8 mouse cellular contexts compared by ENCODE assay signal in the genomic region with DNA sequence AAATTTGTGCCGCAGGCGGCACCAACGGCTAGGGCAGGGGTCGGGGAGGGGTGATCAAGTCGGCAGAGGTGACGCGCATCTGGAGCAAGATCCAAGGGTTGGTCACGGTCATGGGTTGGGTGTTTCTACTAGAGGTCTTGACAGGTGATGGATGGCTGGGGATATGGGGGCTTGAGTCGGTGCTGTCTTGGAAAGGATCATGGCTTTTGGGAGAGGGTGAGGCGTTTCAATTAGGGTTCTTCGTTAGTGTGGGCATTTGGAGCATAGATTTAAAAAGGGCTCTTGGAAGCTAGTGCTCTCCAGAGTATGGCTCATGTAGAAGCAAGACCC. TPM values are rescaled to one million over a fixed set of nuclear protein-coding genes. Genes with fewer than 3 reads are reported as not detected.
DNase-seq lines count a peak whose midpoint lies in the region; ATAC-seq and TF ChIP-seq lines count a peak whose summit lies in the region.

No protein-coding gene starts in this region.

- peaks cover 14% of the 10 kb centered on the region; the same call in 1 of the 2 replicates for H3K79me2 ChIP-seq in macrophage (ENCODE audit: inconsistent target)

- intact Hi-C loops in heart, postnatal 25 days (cut with DNase I): no loop called here

- H3K36me3 ChIP-seq in heart, embryonic 15.5 days: no peaks in the 10 kb centered on the region; the same call in 1 of the 2 replicates
- H3K36me3 ChIP-seq in G1E (replicated peaks) (peaks cover 37% of the 10 kb centered on the region), macrophage (ENCODE audit: inconsistent target) (no peaks in the 10 kb centered on the region)
- H3K36me3 ChIP-seq in forebrain, postnatal 0 days (ENCODE audit: insufficient read depth): 0 out of 2 replicates have a peak, but pooled peaks cover 2% of the 10 kb centered on the region

- H3K4me2 ChIP-seq in heart, embryonic 15.5 days: peak overlapping the region; percentile 73
- H3K4me2 ChIP-seq in forebrain, postnatal 0 days (ENCODE audit: low read depth): peak overlapping the region; percentile 56

- TF ChIP-seq CTCF in G1E (IDR thresholded peaks at IDR 0.05; ENCODE audit: low read depth, low read length): no peak
- no peak for TF ChIP-seq CTCF in forebrain, postnatal 0 days (IDR thresholded peaks at IDR 0.05; ENCODE audit: low read depth)

- H3K27ac ChIP-seq in heart, embryonic 15.5 days: peak overlapping the region; percentile 91
- peak overlapping the region; percentile 85; the same call in 1 of the 2 replicates for H3K27ac ChIP-seq in forebrain, postnatal 0 days (ENCODE audit: low read depth, low read length)
- H3K27ac ChIP-seq in macrophage: peak overlapping the region; percentile 84

- H3K9ac ChIP-seq in heart, embryonic 15.5 days: peak overlapping the region; percentile 59
- H3K9ac ChIP-seq in forebrain, postnatal 0 days: peak overlapping the region; percentile 62

- H3K9me3 ChIP-seq in heart, embryonic 15.5 days (replicated peaks): no peaks in the 10 kb centered on the region
- no peaks in the 10 kb centered on the region for H3K9me3 ChIP-seq in G1E (replicated peaks)
- H3K9me3 ChIP-seq in forebrain, postnatal 0 days (ENCODE audit: low read length): no peaks in the 10 kb centered on the region

- no peak for DNase-seq in heart, postnatal 25 days (ENCODE audit: low spot score)
- DNase-seq in G1E (ENCODE audit: low spot score): no peak
- DNase-seq in forebrain, postnatal 0 days: no peak
- DNase-seq in layer of hippocampus, adult 18-20 months (ENCODE audit: low spot score in 2 of 2): no peak
- DNase-seq in cerebellum, postnatal 10 days: no peak
- DNase-seq in right cerebral cortex, postnatal 14 days: no peak

- peak overlapping the region; percentile 69 for H3K4me3 ChIP-seq in heart, embryonic 15.5 days
- peak overlapping the region; percentile 76 for H3K4me3 ChIP-seq in G1E (ENCODE audit: low read depth, low read length)
- H3K4me3 ChIP-seq in forebrain, postnatal 0 days (ENCODE audit: low read depth, low read length): peak overlapping the region; percentile 46
- H3K4me3 ChIP-seq in macrophage (ENCODE audit: inconsistent target): peak overlapping the region; percentile 67

- peaks cover 4% of the 10 kb centered on the region for H3K4me1 ChIP-seq in heart, embryonic 15.5 days (replicated peaks)
- H3K4me1 ChIP-seq in G1E (ENCODE audit: insufficient read depth, low read depth, low read length): peaks cover 17% of the 10 kb centered on the region
- H3K4me1 ChIP-seq in forebrain, postnatal 0 days (ENCODE audit: insufficient read depth): no peaks in the 10 kb centered on the region

- no peaks in the 10 kb centered on the region for H3K27me3 ChIP-seq in heart, embryonic 15.5 days
- H3K27me3 ChIP-seq in G1E (ENCODE audit: insufficient read depth, low read length): no peaks in the 10 kb centered on the region
- no peaks in the 10 kb centered on the region for H3K27me3 ChIP-seq in forebrain, postnatal 0 days (ENCODE audit: insufficient read depth, low read length)

- WGBS in heart, embryonic 15.5 days: 12% methylated on average over 11 of the region's 11 CpGs
- 29% methylated on average over 11 of the region's 11 CpGs for WGBS in forebrain, postnatal 0 days
- WGBS in macrophage (ENCODE audit: missing documents): 54% methylated on average over 8 of the region's 11 CpGs

- no peak for ATAC-seq in heart, embryonic 15.5 days (replicated peaks; ENCODE audit: insufficient number of reproducible peaks, insufficient read depth, low FRiP score, low read depth)
- ATAC-seq in G1E (ENCODE audit: extremely low read depth, insufficient number of reproducible peaks, low FRiP score, poor library complexity, severe bottlenecking): no peak
- peak; percentile 16; the same call in 1 of the 2 replicates for ATAC-seq in forebrain, postnatal 0 days

RNA-seq across cellular contexts. Expression of a gene that starts 0.2 kb away (rescaled TPM):
- polyA plus RNA-seq in heart, embryonic 15.5 days (2015; fragmentation: Nextera tagmentation; extraction: Ambion mirVana): 1.2 TPM in 1 of 2 replicates, not detected in the other
- under 1 TPM in 1 of 2 experiments, not detected in 1; 0.42 TPM for total RNA-seq in heart, postnatal 25 days (2021)
- total RNA-seq in G1E (2014; fragmentation: Nextera tagmentation) (not detected in 2 replicates), G1E (2017) (0.44 TPM in 1 of 2 replicates, not detected in the other)
- polyA plus RNA-seq in G1E (2012) (1.1 and 2.0 TPM in 2 replicates), macrophage (2018) (not detected in 3 replicates)
- 0.76 and 1.2 TPM in 2 replicates for total RNA-seq in forebrain, postnatal 0 days (2014; rRNA removed)
- polyA plus RNA-seq in forebrain, postnatal 0 days (2015; fragmentation: Nextera tagmentation; extraction: Ambion mirVana): 0.91 TPM in 1 of 2 replicates, not detected in the other
- total RNA-seq in macrophage (2018; cell fraction: chromatin; rRNA removed): not detected
- total RNA-seq in macrophage (2018; cell fraction: cytosol; rRNA removed): under 1 TPM in 2 of 26 experiments, not detected in 24; 0.29 to 0.37 TPM
- total RNA-seq in macrophage (2018; cell fraction: nucleus; rRNA removed): not detected
- total RNA-seq in layer of hippocampus, adult 18-20 months (2021): under 1 TPM in 1 of 2 experiments, not detected in 1; 0.41 TPM

RNA-seq across cellular contexts. Expression of a gene that starts 6.0 kb away (rescaled TPM):
- 30.5 and 39.4 TPM in 2 replicates for polyA plus RNA-seq in heart, embryonic 15.5 days (2015; fragmentation: Nextera tagmentation; extraction: Ambion mirVana)
- total RNA-seq in heart, postnatal 25 days (2021): 1 to 10 TPM; 6.5 to 6.9 TPM
- total RNA-seq in G1E (2014; fragmentation: Nextera tagmentation) (22.6 and 34.0 TPM in 2 replicates), G1E (2017) (5.0 and 5.7 TPM in 2 replicates)
- polyA plus RNA-seq in G1E (2012) (10.8 and 12.0 TPM in 2 replicates), macrophage (2018) (7.2 to 12.3 TPM (median 7.3 TPM) in 3 replicates)
- 87.2 and 89.6 TPM in 2 replicates for total RNA-seq in forebrain, postnatal 0 days (2014; rRNA removed)
- 139 TPM in 2 replicates for polyA plus RNA-seq in forebrain, postnatal 0 days (2015; fragmentation: Nextera tagmentation; extraction: Ambion mirVana)
- 1 to 10 TPM in 3 of 26 experiments, under 1 TPM in 3, not detected in 20; 0.54 to 8.8 (median 0.99) TPM for total RNA-seq in macrophage (2018; cell fraction: chromatin; rRNA removed)
- total RNA-seq in macrophage (2018; cell fraction: cytosol; rRNA removed): 10 to 100 TPM in 10 of 26 experiments, 1 to 10 TPM in 16; 5.8 to 13.0 (median 9.4) TPM
- total RNA-seq in macrophage (2018; cell fraction: nucleus; rRNA removed): 1 to 10 TPM; 1.2 to 7.5 (median 2.4) TPM
- total RNA-seq in layer of hippocampus, adult 18-20 months (2021): 100 to 1,000 TPM in 1 of 2 experiments, 10 to 100 TPM in 1; 97.3 to 100 TPM

RNA-seq across cellular contexts. Expression of a gene that starts 8.1 kb away (rescaled TPM):
- polyA plus RNA-seq in heart, embryonic 15.5 days (2015; fragmentation: Nextera tagmentation; extraction: Ambion mirVana): 25.4 and 33.7 TPM in 2 replicates
- 10 to 100 TPM; 34.4 to 44.8 TPM for total RNA-seq in heart, postnatal 25 days (2021)
- total RNA-seq in G1E (2014; fragmentation: Nextera tagmentation) (25.1 and 36.1 TPM in 2 replicates), G1E (2017) (27.9 and 30.8 TPM in 2 replicates)
- polyA plus RNA-seq in G1E (2012) (10.8 and 11.4 TPM in 2 replicates), macrophage (2018) (9.5 to 25.3 TPM (median 21.1 TPM) in 3 replicates)
- 29.0 and 32.2 TPM in 2 replicates for total RNA-seq in forebrain, postnatal 0 days (2014; rRNA removed)
- polyA plus RNA-seq in forebrain, postnatal 0 days (2015; fragmentation: Nextera tagmentation; extraction: Ambion mirVana): 30.8 and 31.5 TPM in 2 replicates
- total RNA-seq in macrophage (2018; cell fraction: chromatin; rRNA removed): 10 to 100 TPM in 24 of 26 experiments, 1 to 10 TPM in 2; 9.4 to 76.2 (median 31.1) TPM
- total RNA-seq in macrophage (2018; cell fraction: cytosol; rRNA removed): 10 to 100 TPM in 23 of 26 experiments, 1 to 10 TPM in 3; 9.4 to 26.5 (median 13.8) TPM
- total RNA-seq in macrophage (2018; cell fraction: nucleus; rRNA removed): 10 to 100 TPM in 23 of 26 experiments, 1 to 10 TPM in 3; 6.8 to 45.1 (median 14.4) TPM
- total RNA-seq in layer of hippocampus, adult 18-20 months (2021): 10 to 100 TPM; 61.6 to 67.4 TPM

RNA-seq across cellular contexts. Expression of a gene that starts 25.3 kb away (rescaled TPM):
- polyA plus RNA-seq in heart, embryonic 15.5 days (2015; fragmentation: Nextera tagmentation; extraction: Ambion mirVana): 27.0 and 28.2 TPM in 2 replicates
- total RNA-seq in heart, postnatal 25 days (2021): 10 to 100 TPM; 19.5 to 21.3 TPM
- total RNA-seq in G1E (2014; fragmentation: Nextera tagmentation) (59.1 and 66.0 TPM in 2 replicates), G1E (2017) (21.6 and 25.5 TPM in 2 replicates)
- polyA plus RNA-seq in G1E (2012) (6.4 and 11.4 TPM in 2 replicates), macrophage (2018) (27.4 to 38.3 TPM (median 28.0 TPM) in 3 replicates)
- total RNA-seq in forebrain, postnatal 0 days (2014; rRNA removed): 15.9 and 21.0 TPM in 2 replicates
- polyA plus RNA-seq in forebrain, postnatal 0 days (2015; fragmentation: Nextera tagmentation; extraction: Ambion mirVana): 36.4 and 41.2 TPM in 2 replicates
- 10 to 100 TPM; 17.8 to 49.2 (median 31.2) TPM for total RNA-seq in macrophage (2018; cell fraction: chromatin; rRNA removed)
- 10 to 100 TPM; 24.2 to 34.3 (median 29.6) TPM for total RNA-seq in macrophage (2018; cell fraction: cytosol; rRNA removed)
- total RNA-seq in macrophage (2018; cell fraction: nucleus; rRNA removed): 10 to 100 TPM; 17.6 to 41.0 (median 26.6) TPM
- total RNA-seq in layer of hippocampus, adult 18-20 months (2021): 10 to 100 TPM; 36.5 to 37.4 TPM

RNA-seq across cellular contexts. Expression of a gene that starts 28.5 kb away (rescaled TPM):
- 4.1 and 8.7 TPM in 2 replicates for polyA plus RNA-seq in heart, embryonic 15.5 days (2015; fragmentation: Nextera tagmentation; extraction: Ambion mirVana)
- 1 to 10 TPM in 1 of 2 experiments, under 1 TPM in 1; 0.91 to 2.0 TPM for total RNA-seq in heart, postnatal 25 days (2021)
- total RNA-seq in G1E (2014; fragmentation: Nextera tagmentation) (1.4 and 2.3 TPM in 2 replicates), G1E (2017) (0.70 and 0.76 TPM in 2 replicates)
- polyA plus RNA-seq in G1E (2012) (10.2 and 12.2 TPM in 2 replicates), macrophage (2018) (0.39 to 1.6 TPM (median 1.6 TPM) in 3 replicates)
- total RNA-seq in forebrain, postnatal 0 days (2014; rRNA removed): 149 and 202 TPM in 2 replicates
- 59.3 and 66.3 TPM in 2 replicates for polyA plus RNA-seq in forebrain, postnatal 0 days (2015; fragmentation: Nextera tagmentation; extraction: Ambion mirVana)
- total RNA-seq in macrophage (2018; cell fraction: chromatin; rRNA removed): 10 to 100 TPM in 1 of 26 experiments, 1 to 10 TPM in 14, under 1 TPM in 7, not detected in 4; 0.16 to 10.8 (median 2.0) TPM
- 1 to 10 TPM in 9 of 26 experiments, under 1 TPM in 17; 0.19 to 3.0 (median 0.73) TPM for total RNA-seq in macrophage (2018; cell fraction: cytosol; rRNA removed)
- total RNA-seq in macrophage (2018; cell fraction: nucleus; rRNA removed): 1 to 10 TPM in 15 of 26 experiments, under 1 TPM in 9, not detected in 2; 0.17 to 9.1 (median 1.4) TPM
- 10 to 100 TPM; 17.6 to 21.5 TPM for total RNA-seq in layer of hippocampus, adult 18-20 months (2021)
